Mouse (Mus musculus): ENCODE measurements around the gene Ttc17.
"Not testable (repeated sequence)": the region's sequence is repeated elsewhere in the genome, so short reads cannot be mapped to it uniquely, and the experiment has no call there.

Ttc17 gene

DNA sequence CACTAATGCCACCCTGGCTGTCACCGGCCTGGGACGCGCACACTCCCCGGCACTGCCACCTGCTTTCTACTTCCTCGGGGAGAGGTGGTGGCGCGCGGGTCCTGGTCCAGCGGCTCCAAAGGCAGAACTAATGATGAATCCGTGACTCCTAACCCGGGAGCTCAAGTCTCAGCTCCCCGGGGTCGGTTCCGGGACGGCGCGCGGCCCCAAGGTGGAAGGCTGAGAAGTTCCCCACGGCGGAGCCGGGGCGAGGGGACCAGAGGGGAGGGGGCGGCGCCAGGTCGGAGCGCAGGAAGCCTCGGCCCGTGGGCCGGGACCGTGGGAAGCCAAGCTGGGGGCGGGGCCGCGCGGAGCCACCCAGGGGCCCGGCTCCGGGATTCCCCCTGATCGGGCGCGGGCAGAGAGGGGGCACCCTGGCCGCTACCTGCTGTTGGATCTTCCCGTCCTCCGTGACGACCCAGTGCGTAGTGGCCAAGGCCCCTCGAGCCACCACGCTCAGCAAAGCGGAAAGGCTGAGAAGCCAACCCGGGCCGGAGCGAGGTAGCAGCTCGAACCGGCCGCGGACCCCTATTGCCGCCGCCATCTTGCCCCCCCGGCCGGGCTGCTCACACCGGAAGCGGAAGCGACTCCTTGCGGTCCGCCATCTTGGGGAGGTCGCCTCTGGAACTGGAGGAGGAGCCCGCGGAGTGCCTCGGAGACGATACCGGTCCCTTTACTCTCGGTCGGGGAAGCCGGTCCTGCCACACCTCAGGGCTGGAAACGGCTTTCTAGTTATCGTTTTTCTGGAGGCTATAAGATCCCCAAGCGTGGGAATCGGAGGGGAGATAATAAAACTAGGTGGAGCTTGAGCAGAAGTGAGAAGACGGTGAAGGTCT is at the start of gene Ttc17:
Gene Ttc17, minus strand, starts transcription at position 607 of the 875 bp plus-strand sequence.
- DNase-seq, result peak; percentile 84

DNA sequence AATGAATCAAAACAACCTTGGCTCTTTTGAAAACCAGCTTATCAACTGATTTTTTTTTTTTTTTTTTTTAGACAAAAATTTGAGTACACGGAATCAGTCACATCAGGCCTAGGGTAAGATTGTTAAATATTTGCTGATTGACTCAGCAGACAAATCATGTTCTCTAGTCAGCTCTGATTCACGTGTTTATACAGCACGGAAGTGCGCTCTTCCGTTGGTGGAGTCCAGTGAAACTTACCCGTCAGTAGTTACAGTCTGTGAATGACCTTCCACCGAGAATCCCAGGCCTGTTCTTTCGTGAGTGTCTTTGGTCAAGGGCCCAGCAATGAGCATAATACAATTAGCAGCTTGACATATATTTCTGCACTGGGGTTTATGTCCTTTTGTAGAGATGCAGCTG is 43.2 kb upstream of the Ttc17 start:
- DNase-seq, result no peak

DNA sequence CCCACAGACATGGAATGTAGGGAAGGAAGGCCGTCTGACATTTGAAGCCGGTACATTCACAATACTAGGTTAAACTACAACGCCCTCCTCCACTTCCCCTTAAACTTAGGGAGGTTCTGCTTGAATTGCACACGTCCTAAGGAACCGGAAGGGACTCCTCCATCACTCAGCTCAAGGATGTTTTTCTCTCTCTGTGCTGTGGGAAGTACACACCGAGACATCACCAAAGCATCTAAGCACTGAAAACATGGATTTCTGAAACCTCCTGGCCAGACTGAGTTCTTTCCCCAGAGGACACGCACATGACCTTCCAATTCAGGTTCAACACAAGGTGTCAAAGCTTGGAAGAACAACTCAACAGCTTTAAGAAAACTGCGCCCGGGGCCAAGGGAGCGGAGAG is 30.5 kb upstream of the Ttc17 start:
- DNase-seq, result no peak

DNA sequence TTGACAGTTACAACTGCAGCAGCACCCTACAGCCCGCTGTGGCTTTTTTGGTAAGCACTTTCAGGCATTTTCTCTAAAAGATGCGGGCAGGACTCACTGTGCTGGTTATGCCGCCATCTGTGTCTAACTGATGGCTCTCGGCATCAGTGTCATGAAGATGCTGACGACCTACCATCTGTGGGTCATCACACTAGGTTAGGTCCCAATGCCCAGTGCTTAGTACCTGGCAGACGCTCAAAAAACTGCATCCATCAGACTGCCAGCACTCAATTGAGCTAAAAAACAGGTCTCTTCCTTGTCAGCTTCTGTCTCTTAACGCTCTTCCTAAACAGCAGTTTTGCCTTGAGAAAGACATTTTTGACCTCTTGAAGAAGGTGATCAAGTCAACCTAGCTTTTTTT is 29.0 kb upstream of the Ttc17 start:
- DNase-seq, result peak; percentile 37

DNA sequence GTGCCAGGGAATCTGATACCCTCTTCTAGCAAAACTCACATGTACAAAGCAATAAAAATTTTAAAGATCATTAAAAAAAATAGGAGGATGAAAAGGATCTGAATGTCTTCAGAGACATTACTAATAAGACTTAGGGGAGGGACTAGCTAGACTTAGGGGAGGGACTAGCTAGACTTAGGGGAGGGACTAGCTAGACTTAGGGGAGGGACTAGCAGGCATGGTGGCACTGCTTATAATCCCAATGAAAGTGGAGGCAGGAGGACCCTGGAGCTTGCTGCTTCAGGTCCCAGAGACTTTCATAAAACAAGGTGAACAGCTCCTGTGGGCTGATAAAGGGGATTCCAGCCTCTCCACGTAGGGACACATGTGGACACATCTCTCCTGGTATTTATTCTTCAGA is 28.3 kb upstream of the Ttc17 start:
- DNase-seq, result no peak

DNA sequence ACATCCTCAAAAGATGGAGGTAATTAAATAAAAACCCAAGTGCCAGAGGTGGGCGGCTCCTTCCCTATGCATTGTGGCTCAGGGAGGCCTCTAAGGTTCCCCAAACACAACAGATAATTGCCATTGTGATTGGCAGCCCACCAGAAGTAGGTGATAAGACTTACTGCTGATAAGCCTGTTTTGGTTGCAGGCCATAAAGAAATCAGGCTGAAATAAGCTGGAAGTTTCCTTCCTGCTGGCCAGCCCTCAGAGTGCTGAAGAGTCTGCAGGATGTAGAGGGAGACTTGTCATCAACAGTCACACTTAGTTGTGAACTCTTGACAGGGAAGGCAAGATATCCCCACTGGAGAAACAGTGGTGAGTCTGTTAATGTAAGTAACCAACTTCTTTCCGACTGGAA is 25.7 kb upstream of the Ttc17 start:
- DNase-seq, result no peak

DNA sequence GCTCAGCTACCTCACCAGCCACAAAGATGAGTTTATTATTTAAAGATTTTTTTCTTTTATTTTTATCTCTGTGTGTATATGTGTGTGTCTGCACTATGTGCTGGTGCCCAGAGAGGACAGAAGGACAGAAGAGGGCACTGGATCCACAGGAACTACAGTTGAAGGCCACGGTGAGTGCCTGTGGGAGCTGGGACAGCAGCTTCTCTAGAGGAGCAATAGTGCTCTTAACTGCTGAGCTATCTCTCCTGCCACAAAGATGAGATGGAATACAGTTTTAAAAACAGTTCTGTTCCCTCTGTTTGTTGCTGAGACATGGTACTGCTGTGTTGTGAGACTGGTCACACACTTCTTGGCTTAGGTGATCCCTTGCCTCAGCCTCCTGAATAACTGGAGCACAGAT is 22.0 kb upstream of the Ttc17 start:
- no peak for DNase-seq

DNA sequence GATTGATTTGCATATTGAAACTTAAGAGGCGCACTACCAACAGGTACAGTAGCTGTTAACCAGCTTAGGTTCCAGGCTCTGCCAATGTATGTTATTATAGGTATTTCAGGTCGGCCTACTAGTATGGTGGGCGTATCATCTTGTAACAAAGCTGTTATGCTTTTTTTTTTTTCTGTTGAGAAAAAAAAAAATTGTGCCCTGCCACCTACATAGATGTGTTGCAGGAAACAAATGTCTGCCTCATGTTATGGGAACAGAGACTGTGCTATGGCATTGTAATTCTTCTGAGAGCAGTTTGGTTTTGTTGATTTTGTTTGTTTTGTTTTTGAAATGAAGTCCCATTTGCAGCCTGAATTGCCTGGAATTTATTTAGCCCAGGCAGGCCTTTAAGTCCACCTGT is 952 bp upstream of the Ttc17 start:
- DNase-seq, result no peak

DNA sequence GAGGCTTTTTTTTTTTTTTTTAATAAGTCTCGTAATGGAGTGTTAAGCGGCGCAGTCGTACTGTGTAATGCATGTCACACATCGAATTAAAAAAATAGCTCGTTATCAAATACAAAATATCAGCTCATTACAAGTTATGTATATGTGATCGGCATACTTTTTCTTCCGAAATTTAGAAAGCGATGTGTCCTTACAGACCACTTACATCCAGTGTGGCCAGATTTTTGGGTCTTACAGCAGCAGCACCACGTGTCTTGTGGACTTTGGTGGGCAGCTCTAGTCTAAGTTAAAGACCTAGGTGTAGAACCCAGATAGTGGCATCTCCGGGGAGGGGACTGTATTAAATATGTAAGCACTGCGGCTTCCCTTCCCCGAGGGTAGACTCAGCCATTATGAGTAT is 532 bp upstream of the Ttc17 start:
- no peak for DNase-seq

DNA sequence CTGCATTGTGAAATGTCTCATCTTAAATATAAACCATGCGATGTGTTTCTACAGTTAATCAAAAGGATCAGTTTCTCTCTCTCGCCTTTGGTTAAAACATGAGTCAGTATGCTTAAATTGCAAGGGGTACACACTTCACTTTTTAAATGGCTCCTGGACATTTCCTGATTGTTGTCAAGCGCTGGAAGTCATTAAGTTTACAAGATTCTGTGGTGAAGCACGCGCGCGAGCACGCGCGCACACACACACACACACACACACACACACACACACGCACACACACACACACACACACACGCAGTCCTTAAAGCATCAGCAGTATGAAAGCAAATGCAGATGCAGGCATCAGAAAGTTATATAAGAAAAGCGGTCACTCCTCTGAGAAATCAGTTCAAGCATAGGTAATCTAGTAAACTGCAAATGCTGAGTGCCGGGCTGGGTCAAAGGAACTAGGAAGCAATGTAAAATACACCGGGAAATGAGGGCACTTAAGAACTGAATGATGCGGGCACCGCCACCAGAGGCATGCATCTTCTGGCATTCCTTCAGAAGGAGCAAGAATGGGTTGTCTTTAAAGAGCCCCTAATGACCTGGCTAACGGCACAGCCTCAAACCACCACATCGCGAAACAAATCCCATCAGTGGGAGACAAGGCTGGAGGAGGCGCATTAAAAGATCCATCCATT is 949 bp downstream of the Ttc17 start:
- DNase-seq, result no peak

DNA sequence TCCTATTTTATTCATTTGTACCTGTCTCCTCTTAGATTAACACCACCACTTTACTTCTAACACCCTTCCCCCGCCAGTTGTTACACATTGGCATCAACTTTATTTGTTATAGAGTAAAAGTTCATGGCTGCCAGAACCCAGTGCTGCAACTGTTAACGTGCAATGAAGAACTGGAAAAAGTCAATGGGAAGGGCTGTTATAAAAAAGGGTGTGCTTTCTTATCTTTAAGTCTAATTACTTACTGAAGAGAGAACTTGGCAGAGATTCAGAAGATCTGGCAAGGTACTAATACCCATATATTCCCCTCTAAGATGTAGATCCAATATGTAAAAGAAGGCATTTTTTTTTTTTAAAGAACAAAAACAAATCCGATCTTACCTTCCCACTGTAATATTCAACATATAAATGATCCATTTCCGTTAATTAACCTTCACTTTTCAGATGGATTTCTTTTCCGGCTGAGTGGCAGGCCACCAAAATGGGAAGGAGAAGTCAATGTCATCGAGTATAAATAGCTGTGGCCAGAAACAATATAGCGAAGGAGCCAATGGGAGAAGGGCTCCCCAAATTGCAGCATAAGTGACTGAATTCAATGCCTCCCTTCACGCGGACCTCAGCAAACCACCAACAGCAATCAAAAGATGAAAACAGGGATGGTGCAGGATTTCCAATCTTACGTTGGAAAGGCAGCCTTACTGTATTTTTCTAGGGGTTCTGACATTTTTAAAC is 1.8 kb downstream of the Ttc17 start:
- DNase-seq, result no peak

DNA sequence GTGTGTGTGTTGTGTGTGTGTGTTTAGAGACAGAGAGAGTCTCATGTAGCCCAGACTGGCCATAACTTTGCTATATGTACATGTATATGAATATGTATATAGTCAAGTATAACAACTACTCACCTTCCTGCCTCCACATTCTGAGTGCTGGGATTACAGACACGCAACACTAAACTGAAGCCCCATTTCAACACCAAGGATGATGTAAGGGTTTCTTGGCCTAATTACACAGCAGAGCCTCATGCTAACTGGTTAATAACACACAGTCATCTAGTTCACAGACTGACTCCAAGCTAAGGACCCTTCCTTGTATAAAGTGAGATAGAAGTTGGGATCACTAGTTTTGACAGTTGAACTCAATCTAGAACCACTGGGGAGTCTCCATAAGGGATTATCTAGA is 3.9 kb downstream of the Ttc17 start:
- no peak for DNase-seq

DNA sequence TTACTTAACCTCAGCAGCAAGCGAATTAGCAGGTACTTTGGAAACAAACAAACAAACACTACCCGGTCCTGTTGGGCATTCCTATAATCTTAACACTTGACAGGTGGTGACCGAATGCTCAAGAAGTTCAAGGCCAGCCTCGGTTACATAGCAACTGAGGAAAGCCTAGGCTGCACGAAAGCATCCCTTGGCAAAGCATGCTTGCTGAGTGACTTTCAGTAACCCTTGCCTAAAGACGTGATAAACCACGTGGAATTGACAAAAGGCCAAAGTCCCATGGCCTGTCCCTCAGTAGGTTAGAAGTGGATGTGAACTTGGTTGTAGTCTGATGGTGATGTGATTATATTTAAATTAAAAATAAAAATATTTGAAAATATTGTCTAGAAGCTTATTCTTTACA is 4.4 kb downstream of the Ttc17 start:
- DNase-seq, result no peak

DNA sequence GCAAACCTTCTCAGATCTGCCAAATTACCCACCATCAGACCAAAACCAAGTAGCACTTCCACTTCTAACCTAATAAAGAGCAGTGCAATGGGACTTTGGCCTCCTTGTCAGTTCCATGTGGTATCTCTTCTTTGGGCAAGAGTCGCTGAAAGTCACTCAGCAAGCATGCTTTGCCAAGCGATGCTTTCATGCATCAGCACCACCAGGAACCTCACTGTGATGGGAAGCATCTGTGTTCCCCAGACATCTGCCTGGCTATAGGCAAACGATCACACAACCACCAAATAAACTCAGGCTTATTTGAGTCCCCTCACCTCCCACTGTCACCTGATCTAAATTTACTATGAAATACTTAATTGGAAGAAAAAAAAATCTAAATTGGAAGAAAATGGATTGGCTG is 5.5 kb downstream of the Ttc17 start:
- no peak for DNase-seq

DNA sequence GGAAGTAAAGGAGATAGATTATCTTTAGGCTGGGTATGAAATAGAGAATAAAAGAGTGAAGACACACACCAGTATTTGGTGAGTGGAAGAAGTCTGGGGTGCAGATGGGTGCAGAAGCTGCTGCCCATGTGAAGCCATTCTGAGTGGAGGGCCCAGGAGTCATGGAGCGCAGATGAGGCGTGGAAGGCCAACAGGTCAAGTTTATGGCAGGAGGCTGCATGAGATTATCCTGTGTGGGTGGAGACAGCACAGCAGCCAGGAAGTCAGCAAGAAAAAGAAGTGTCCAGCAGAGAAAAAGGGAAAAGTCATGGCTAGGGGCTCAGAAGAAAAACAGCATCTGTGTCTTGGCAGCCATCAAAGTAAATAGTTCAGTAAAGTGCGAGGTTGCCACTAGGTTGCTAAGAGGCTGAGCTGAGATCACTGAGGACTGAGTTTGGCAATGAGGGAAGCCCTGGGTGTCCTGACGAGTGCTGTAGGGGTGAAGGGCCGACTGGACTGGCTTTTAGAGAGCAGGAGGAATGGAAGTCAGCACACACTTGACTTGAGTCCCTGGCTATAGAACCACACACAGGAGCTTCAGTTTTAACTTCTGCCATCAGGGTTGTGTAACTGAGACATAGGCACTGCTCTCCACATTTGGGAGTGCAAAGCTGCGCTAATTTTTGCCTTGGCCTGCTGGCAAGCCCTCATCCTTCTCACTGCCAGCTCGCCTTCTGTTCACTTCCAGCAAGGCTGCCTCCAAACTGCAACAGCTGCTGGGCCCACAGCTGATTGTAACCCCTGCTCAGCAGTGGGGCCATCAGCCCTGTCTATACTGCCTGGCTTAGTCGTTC is 8.1 kb downstream of the Ttc17 start:
- peak; percentile 72 for DNase-seq

DNA sequence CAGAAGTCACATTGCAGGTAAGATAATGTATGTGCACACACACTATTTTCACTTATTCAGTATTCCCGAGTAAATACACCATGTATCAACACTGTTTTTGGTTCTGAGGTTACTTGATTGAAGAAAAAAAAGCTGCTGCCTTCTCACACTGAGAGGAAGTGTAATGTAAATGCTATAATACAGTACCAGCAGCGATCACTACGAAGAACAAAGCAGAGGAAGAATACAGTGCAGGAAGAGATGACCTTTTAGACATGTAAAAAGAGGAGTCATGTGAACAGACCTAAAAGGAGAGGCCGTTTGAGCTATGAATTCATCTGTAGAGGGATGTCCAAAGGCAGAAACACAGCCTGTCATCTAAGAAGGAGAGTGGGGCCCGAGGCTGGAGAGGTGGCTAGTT is 9.0 kb downstream of the Ttc17 start:
- DNase-seq, result no peak

DNA sequence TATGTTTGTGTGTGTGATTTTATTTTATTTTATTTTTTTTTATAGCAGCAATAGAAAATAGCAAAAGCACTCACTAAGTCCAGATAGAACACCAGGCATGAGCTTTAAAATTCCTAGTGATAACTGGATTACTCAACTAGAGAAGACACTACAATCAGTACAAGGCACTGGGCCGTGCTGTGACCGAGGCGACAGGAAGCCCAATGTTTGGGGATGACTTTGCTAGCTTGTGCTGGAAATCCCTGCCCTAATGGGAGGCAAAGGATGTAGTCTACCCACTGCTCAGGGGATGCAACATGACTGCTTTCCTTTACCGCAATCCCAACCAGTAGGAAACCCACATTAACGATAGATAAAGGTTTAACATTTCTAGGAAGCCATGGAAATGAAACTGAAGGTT is 10.2 kb downstream of the Ttc17 start:
- DNase-seq, result no peak

DNA sequence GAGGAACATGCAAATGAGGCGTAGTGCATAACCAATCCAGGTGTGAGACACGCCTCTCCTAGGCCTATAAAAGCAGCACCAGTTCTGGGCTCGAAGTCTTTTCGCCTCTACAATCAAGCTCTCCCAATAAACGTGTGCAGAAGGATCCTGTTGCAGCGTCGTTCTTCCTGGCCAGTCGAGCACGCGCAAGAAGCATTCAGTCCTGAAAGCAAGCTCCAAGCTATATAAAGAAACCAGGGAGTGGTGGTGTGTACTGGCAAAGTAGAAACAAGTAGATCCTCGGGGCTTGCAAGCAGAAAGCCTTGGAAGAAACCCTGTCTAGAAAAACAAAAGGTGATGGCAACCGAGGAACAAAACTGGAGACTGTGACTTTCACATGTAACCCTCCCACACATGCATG is 15.4 kb downstream of the Ttc17 start:
- DNase-seq, result not testable (repeated sequence)

DNA sequence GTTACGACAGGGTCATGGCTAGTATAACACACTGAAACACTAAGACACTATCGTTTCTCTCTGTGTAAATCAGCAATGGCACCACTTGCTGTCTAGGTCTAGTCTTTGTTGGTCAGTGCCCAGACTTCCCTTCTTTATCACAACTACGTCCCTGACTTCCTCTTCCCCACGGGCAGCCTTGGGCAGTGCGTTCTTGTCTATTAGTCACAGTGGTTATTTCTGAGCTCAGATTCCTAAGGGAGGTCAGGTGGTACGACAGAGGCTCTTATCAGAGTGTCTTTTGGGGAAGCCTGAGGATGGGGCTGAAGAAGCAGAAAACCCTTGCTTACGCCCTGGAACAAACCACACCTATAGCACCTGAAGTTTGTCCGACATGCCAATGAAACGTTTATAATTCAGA is 17.5 kb downstream of the Ttc17 start:
- DNase-seq, result no peak

DNA sequence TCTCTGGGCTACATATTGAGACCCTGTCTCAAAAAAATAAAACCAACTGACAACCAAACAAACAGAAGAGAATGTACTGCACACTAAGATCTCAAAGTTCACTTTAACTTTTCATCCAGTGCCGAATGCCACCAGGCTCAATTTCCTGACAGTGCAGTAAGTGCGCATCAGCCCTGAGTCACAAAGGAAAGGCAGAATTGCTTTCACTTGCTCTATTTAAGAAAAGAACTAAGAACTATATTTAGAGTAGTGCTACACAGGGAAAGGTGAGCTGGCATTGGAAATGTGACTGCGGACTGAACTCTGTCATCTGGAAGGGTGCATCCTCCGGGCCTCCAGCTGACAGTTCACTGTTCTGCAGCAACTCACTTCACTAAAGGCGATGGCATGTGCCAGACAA is 18.6 kb downstream of the Ttc17 start:
- no peak for DNase-seq

DNA sequence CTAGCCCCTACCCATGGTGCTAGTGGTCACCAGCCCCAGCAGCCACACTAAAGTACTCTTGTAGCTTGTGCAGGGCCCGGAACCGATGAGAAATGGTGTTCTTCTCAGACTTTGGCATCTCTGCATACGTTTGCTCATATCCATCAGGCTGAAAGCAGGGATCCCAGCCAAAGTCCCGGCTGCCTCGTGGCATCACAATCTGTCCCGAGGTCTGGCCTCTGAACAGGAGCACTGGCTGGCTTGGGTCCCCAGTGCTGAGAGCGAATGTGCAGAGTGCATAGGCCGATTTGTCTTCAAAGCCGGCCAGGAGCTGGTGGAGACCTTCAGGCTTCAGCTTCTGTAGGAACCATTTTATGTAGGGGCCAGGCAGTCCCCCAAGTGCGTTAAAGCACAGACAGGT is 22.0 kb downstream of the Ttc17 start:
- DNase-seq, result peak; percentile 75

DNA sequence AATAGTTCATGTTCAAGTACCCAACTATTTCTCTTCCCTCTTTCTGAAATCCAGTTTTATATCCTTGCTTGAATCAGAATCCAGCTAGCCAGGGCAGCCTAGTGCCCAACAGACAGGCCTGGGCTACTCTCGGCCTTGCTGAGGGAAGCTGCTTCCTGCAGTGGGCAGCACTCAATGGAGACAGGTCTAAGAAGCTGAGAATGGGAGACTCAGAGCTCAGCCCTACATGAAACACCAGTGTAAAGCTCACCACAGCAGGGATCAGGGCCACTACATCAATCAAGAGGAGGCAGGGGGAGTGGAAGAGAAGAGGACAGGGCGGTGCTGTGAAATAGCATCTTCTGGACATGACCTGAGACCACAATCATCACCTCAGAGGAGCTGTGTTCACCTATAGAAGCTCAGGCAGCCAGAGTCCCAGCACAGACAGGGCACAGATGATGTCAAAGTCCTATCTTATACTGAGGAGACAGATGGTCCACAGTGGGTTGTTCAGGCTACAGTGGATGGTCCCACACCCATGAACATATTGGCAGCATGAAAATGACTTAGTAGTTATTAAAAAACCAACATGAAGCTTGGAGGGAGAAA is 25.3 kb downstream of the Ttc17 start:
- no peak for DNase-seq

DNA sequence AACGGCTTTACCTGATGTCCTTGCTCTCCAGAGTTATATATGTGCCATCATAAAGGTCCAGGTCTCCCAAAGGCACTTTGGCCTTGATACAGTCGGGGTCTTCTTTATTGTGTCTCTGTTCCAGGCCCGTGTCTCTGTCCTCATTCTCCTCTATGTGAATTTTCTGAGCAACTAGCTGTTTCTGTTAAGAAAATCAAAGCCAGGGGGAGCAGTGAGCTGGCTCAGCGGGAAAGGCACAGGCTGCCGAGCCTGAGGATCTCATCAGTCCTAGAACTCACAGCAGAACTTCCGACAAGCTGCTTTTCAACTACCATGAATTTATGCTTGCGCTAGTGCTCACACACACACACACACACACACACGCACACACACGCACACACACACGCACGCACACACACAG is 27.8 kb downstream of the Ttc17 start:
- no peak for DNase-seq

Data from cerebellum, adult 8-10 months (tissue).